ENCODE assay signal across 15 mouse cellular contexts in genomic region chr3:122888371-122888819, GRCm38 (mm10). TPM values are rescaled to one million over a fixed set of nuclear protein-coding genes. Genes with fewer than 3 reads are reported as not detected.
DNase-seq lines count a peak whose midpoint lies in the region; ATAC-seq and TF ChIP-seq lines count a peak whose summit lies in the region.
"Had no signal": no experiment of that assay in that cellular context is flagged by ENCODE, and none has a peak within 500 bp of the region (broad histone marks: within the 10 kb centered on the region; RNA-seq: fewer than 3 reads in every experiment).

No protein-coding gene starts in this region.

- no peaks in the 10 kb centered on the region for H3K27me3 ChIP-seq in liver, postnatal 0 days (ENCODE audit: insufficient read depth, low read length)
- no peaks in the 10 kb centered on the region for H3K27me3 ChIP-seq in liver, embryonic 11.5 days (replicated peaks; ENCODE audit: control insufficient read depth, insufficient read depth, low read length)
- no peaks in the 10 kb centered on the region for H3K27me3 ChIP-seq in lung, embryonic 14.5 days (ENCODE audit: insufficient read depth, low read length)
- H3K27me3 ChIP-seq in stomach, embryonic 14.5 days (ENCODE audit: control insufficient read depth, insufficient read depth, low read length) = no peaks in the 10 kb centered on the region
- no peaks in the 10 kb centered on the region for H3K27me3 ChIP-seq in hindbrain, embryonic 12.5 days
- H3K27me3 ChIP-seq in hindbrain, embryonic 13.5 days = no peaks in the 10 kb centered on the region

- no peak for DNase-seq in liver, postnatal 0 days
- DNase-seq in liver, embryonic 11.5 days (ENCODE audit: low spot score) = no peak
- peak; percentile 73 for DNase-seq in NIH3T3 (ENCODE audit: low read depth)
- DNase-seq in lung, embryonic 14.5 days = peak; percentile 29
- DNase-seq in cerebellum, postnatal 25 days = no peak
- DNase-seq: forebrain, postnatal 0 days had no signal

- H3K4me1 ChIP-seq in liver, postnatal 0 days (ENCODE audit: insufficient read depth) = no peaks in the 10 kb centered on the region; the same call in 1 of the 2 replicates
- H3K4me1 ChIP-seq in liver, embryonic 11.5 days (replicated peaks; ENCODE audit: control insufficient read depth, insufficient read depth, low read length) = no peaks in the 10 kb centered on the region
- no peaks in the 10 kb centered on the region for H3K4me1 ChIP-seq in lung, embryonic 14.5 days (ENCODE audit: insufficient read depth)
- H3K4me1 ChIP-seq in stomach, embryonic 14.5 days (ENCODE audit: control insufficient read depth, insufficient read depth, low read length) = no peaks in the 10 kb centered on the region
- H3K4me1 ChIP-seq in hindbrain, embryonic 12.5 days = no peaks in the 10 kb centered on the region
- no peaks in the 10 kb centered on the region for H3K4me1 ChIP-seq in hindbrain, embryonic 13.5 days (replicated peaks)

- H3K9ac ChIP-seq in liver, postnatal 0 days (replicated peaks) = no peak overlapping the region
- no peak overlapping the region for H3K9ac ChIP-seq in liver, embryonic 11.5 days (ENCODE audit: low read depth, low read length)
- H3K9ac ChIP-seq in lung, embryonic 14.5 days = no peak overlapping the region
- no peak overlapping the region for H3K9ac ChIP-seq in stomach, embryonic 14.5 days (replicated peaks; ENCODE audit: low read depth, low read length)
- no peak overlapping the region for H3K9ac ChIP-seq in hindbrain, embryonic 12.5 days
- H3K9ac ChIP-seq in hindbrain, embryonic 13.5 days = no peak overlapping the region
- H3K9ac ChIP-seq: forebrain, postnatal 0 days; liver, embryonic 14.5 days had no signal

- H3K27ac ChIP-seq in liver, postnatal 0 days (ENCODE audit: low read depth) = peak overlapping the region; percentile 44; the same call in 1 of the 2 replicates
- H3K27ac ChIP-seq in liver, embryonic 11.5 days (ENCODE audit: low read depth, low read length) = no peak overlapping the region
- H3K27ac ChIP-seq in lung, embryonic 14.5 days (ENCODE audit: low read depth) = peak overlapping the region; percentile 42; the same call in 1 of the 2 replicates
- peak overlapping the region; percentile 52; the same call in 1 of the 2 replicates for H3K27ac ChIP-seq in stomach, embryonic 14.5 days (ENCODE audit: low read length)
- H3K27ac ChIP-seq in hindbrain, embryonic 12.5 days = no peak overlapping the region
- H3K27ac ChIP-seq in hindbrain, embryonic 13.5 days = no peak overlapping the region
- H3K27ac ChIP-seq: left cerebral cortex, adult 2 months; liver, embryonic 14.5 days had no signal

- TF ChIP-seq EP300 in liver, postnatal 0 days (IDR thresholded peaks at IDR 0.05; ENCODE audit: low read depth) = no peak

- TF ChIP-seq CTCF in liver, postnatal 0 days (IDR thresholded peaks at IDR 0.05; ENCODE audit: low read depth) = no peak
- TF ChIP-seq CTCF in lung, embryonic 14.5 days (IDR thresholded peaks at IDR 0.05; ENCODE audit: low read depth) = no peak

- H3K9me3 ChIP-seq in liver, postnatal 0 days (ENCODE audit: low read length) = no peaks in the 10 kb centered on the region
- no peaks in the 10 kb centered on the region for H3K9me3 ChIP-seq in liver, embryonic 11.5 days (ENCODE audit: control insufficient read depth, low read length)
- H3K9me3 ChIP-seq in lung, embryonic 14.5 days (ENCODE audit: low read depth, low read length) = no peaks in the 10 kb centered on the region
- no peaks in the 10 kb centered on the region for H3K9me3 ChIP-seq in stomach, embryonic 14.5 days (ENCODE audit: control insufficient read depth, low read depth, low read length)
- no peaks in the 10 kb centered on the region for H3K9me3 ChIP-seq in hindbrain, embryonic 12.5 days (replicated peaks)
- no peaks in the 10 kb centered on the region for H3K9me3 ChIP-seq in hindbrain, embryonic 13.5 days

- H3K4me3 ChIP-seq in liver, postnatal 0 days (ENCODE audit: low read depth, low read length) = no peak overlapping the region
- H3K4me3 ChIP-seq in liver, embryonic 11.5 days (ENCODE audit: low read depth, low read length) = no peak overlapping the region
- no peak overlapping the region for H3K4me3 ChIP-seq in lung, embryonic 14.5 days (ENCODE audit: low read depth, low read length)
- no peak overlapping the region for H3K4me3 ChIP-seq in stomach, embryonic 14.5 days (ENCODE audit: low read depth, low read length)
- no peak overlapping the region for H3K4me3 ChIP-seq in hindbrain, embryonic 12.5 days
- no peak overlapping the region for H3K4me3 ChIP-seq in hindbrain, embryonic 13.5 days
- H3K4me3 ChIP-seq: left cerebral cortex, adult 2 months had no signal

- no peaks in the 10 kb centered on the region for H3K36me3 ChIP-seq in liver, postnatal 0 days (replicated peaks; ENCODE audit: insufficient read depth, low read length)
- no peaks in the 10 kb centered on the region for H3K36me3 ChIP-seq in liver, embryonic 11.5 days (ENCODE audit: control insufficient read depth, insufficient read depth, low read length)
- H3K36me3 ChIP-seq in lung, embryonic 14.5 days (ENCODE audit: insufficient read depth) = no peaks in the 10 kb centered on the region
- no peaks in the 10 kb centered on the region for H3K36me3 ChIP-seq in stomach, embryonic 14.5 days (ENCODE audit: control insufficient read depth, insufficient read depth, low read length)
- no peaks in the 10 kb centered on the region for H3K36me3 ChIP-seq in hindbrain, embryonic 12.5 days
- no peaks in the 10 kb centered on the region for H3K36me3 ChIP-seq in hindbrain, embryonic 13.5 days

- WGBS in liver, postnatal 0 days (ENCODE audit: insufficient replicate concordance) = 60% methylated on average over 5 of the region's 5 CpGs
- 74% methylated on average over 5 of the region's 5 CpGs for WGBS in liver, embryonic 11.5 days
- 54% methylated on average over 5 of the region's 5 CpGs for WGBS in lung, embryonic 14.5 days
- WGBS in stomach, embryonic 14.5 days = 63% methylated on average over 5 of the region's 5 CpGs
- WGBS in hindbrain, embryonic 12.5 days = 84% methylated on average over 5 of the region's 5 CpGs
- WGBS in hindbrain, embryonic 13.5 days = 87% methylated on average over 5 of the region's 5 CpGs

- ATAC-seq in liver, postnatal 0 days = peak; percentile 51; the same call in 1 of the 2 replicates
- ATAC-seq in liver, embryonic 11.5 days (replicated peaks; ENCODE audit: low FRiP score) = no peak; the same call in 1 of the 2 replicates
- no peak for ATAC-seq in lung, embryonic 14.5 days (ENCODE audit: insufficient read depth)
- ATAC-seq in stomach, embryonic 14.5 days (ENCODE audit: insufficient number of reproducible peaks, insufficient read depth, low FRiP score, low read depth) = peak; percentile 71
- no peak for ATAC-seq in hindbrain, embryonic 12.5 days (ENCODE audit: low FRiP score)
- ATAC-seq in hindbrain, embryonic 13.5 days (ENCODE audit: low FRiP score) = no peak
- ATAC-seq: forebrain, postnatal 0 days; inflammation-experienced regulatory T-cells, adult 6 months; midbrain, embryonic 16.5 days had no signal

- H3K4me2 ChIP-seq in liver, postnatal 0 days (ENCODE audit: low read depth, low read length) = no peak overlapping the region
- H3K4me2 ChIP-seq in liver, embryonic 11.5 days = no peak overlapping the region
- H3K4me2 ChIP-seq in lung, embryonic 14.5 days = no peak overlapping the region
- H3K4me2 ChIP-seq in stomach, embryonic 14.5 days (replicated peaks; ENCODE audit: low read depth, low read length) = no peak overlapping the region
- no peak overlapping the region for H3K4me2 ChIP-seq in hindbrain, embryonic 12.5 days (replicated peaks)
- no peak overlapping the region for H3K4me2 ChIP-seq in hindbrain, embryonic 13.5 days

RNA-seq across cellular contexts. Expression of gene Fabp2, which starts 6.5 kb away (rescaled TPM):
- polyA plus RNA-seq in liver, postnatal 0 days (2015; fragmentation: Nextera tagmentation; extraction: Ambion mirVana) = 42.2 and 48.3 TPM in 2 replicates
- polyA plus RNA-seq in liver, embryonic 11.5 days (2014; fragmentation: Nextera tagmentation; extraction: Ambion mirVana) = 4.3 and 5.4 TPM in 2 replicates
- not detected in 2 replicates for polyA plus RNA-seq in lung, embryonic 14.5 days (2014; fragmentation: Nextera tagmentation; extraction: Ambion mirVana)
- 2.5 and 3.1 TPM in 2 replicates for polyA plus RNA-seq in stomach, embryonic 14.5 days (2014; fragmentation: Nextera tagmentation; extraction: Ambion mirVana)
- polyA plus RNA-seq in hindbrain, embryonic 12.5 days (2016; fragmentation: Nextera tagmentation; extraction: Ambion mirVana) = not detected in 2 replicates
- polyA plus RNA-seq in hindbrain, embryonic 13.5 days (2015; fragmentation: Nextera tagmentation; extraction: Ambion mirVana) = not detected in 2 replicates
- polyA plus RNA-seq: forebrain, postnatal 0 days; inflammation-experienced regulatory T-cells, adult 6 months; midbrain, embryonic 16.5 days had no signal

RNA-seq across cellular contexts. Expression of gene Gm10959, which starts 30.8 kb away (rescaled TPM):
- not detected in 2 replicates for polyA plus RNA-seq in liver, postnatal 0 days (2015; fragmentation: Nextera tagmentation; extraction: Ambion mirVana)
- polyA plus RNA-seq in liver, embryonic 11.5 days (2014; fragmentation: Nextera tagmentation; extraction: Ambion mirVana) = not detected in 2 replicates
- not detected in 2 replicates for polyA plus RNA-seq in lung, embryonic 14.5 days (2014; fragmentation: Nextera tagmentation; extraction: Ambion mirVana)
- polyA plus RNA-seq in stomach, embryonic 14.5 days (2014; fragmentation: Nextera tagmentation; extraction: Ambion mirVana) = not detected in 2 replicates
- polyA plus RNA-seq in hindbrain, embryonic 12.5 days (2016; fragmentation: Nextera tagmentation; extraction: Ambion mirVana) = not detected in 2 replicates
- polyA plus RNA-seq in hindbrain, embryonic 13.5 days (2015; fragmentation: Nextera tagmentation; extraction: Ambion mirVana) = not detected in 2 replicates
- polyA plus RNA-seq: forebrain, postnatal 0 days; inflammation-experienced regulatory T-cells, adult 6 months; large intestine, adult 2 months; liver, embryonic 14.5 days; midbrain, embryonic 16.5 days; thymus, postnatal 0 days had no signal

RNA-seq across cellular contexts. Expression of gene 1810037I17Rik, which starts 35.6 kb away (rescaled TPM):
- polyA plus RNA-seq in liver, postnatal 0 days (2015; fragmentation: Nextera tagmentation; extraction: Ambion mirVana) = 70.7 and 75.1 TPM in 2 replicates
- 123 and 134 TPM in 2 replicates for polyA plus RNA-seq in liver, embryonic 11.5 days (2014; fragmentation: Nextera tagmentation; extraction: Ambion mirVana)
- 81.0 and 88.5 TPM in 2 replicates for polyA plus RNA-seq in lung, embryonic 14.5 days (2014; fragmentation: Nextera tagmentation; extraction: Ambion mirVana)
- 148 and 150 TPM in 2 replicates for polyA plus RNA-seq in stomach, embryonic 14.5 days (2014; fragmentation: Nextera tagmentation; extraction: Ambion mirVana)
- polyA plus RNA-seq in hindbrain, embryonic 12.5 days (2016; fragmentation: Nextera tagmentation; extraction: Ambion mirVana) = 85.7 and 101 TPM in 2 replicates
- polyA plus RNA-seq in hindbrain, embryonic 13.5 days (2015; fragmentation: Nextera tagmentation; extraction: Ambion mirVana) = 90.1 and 97.3 TPM in 2 replicates

Comparison
In these comparisons a context has a peak if more than half of its experiments do, and no peak if none do; other contexts are left out.
1. ATAC-seq: peak in liver, postnatal 0 days (single experiment) and stomach, embryonic 14.5 days (single experiment); none in liver, embryonic 11.5 days (single experiment), lung, embryonic 14.5 days (single experiment), hindbrain, embryonic 12.5 days (single experiment) and hindbrain, embryonic 13.5 days (single experiment).
2. H3K27ac ChIP-seq: peak in liver, postnatal 0 days (single experiment), lung, embryonic 14.5 days (single experiment) and stomach, embryonic 14.5 days (single experiment); none in liver, embryonic 11.5 days (single experiment), hindbrain, embryonic 12.5 days (single experiment) and hindbrain, embryonic 13.5 days (single experiment).
3. DNase-seq: peak in NIH3T3 (single experiment) and lung, embryonic 14.5 days (single experiment); none in liver, postnatal 0 days (single experiment), liver, embryonic 11.5 days (single experiment) and cerebellum, postnatal 25 days (0 of 2).